Mouse (Mus musculus) G1E (cell line): ENCODE measurements around the gene Gm6993. TPM values are rescaled to one million over a fixed set of nuclear protein-coding genes. Genes with fewer than 3 reads are reported as not detected.

ENCODE experiments used
- ATAC-seq: 2 replicates; pipeline ENCODE4 v1.8.0; 2016; ENCODE audit warnings: mild to moderate bottlenecking; ENCODE audit not compliant: insufficient number of reproducible peaks, poor library complexity, low FRiP score, severe bottlenecking; ENCODE audit errors: extremely low read depth
- DNase-seq: peaks from one replicate; pipeline ENCODE4 v3.0.0; 2012; ENCODE audit warnings: low spot score
- H3K27me3 ChIP-seq: 2 replicates; pipeline ENCODE4 v1.6.1; 2012; ENCODE audit warnings: mild to moderate bottlenecking, low read length, inconsistent platforms; ENCODE audit not compliant: insufficient read depth
- H3K36me3 ChIP-seq: replicated peaks from 2 replicates; pipeline ENCODE3; 2012; ENCODE audit warnings: mild to moderate bottlenecking, inconsistent platforms
- H3K4me1 ChIP-seq: 2 replicates; pipeline ENCODE4 v1.6.1; 2012; ENCODE audit warnings: low read depth, low read length, inconsistent platforms, mixed read lengths; ENCODE audit not compliant: insufficient read depth
- H3K4me3 ChIP-seq: 2 replicates; pipeline ENCODE4 v1.5.1; 2012; ENCODE audit warnings: low read depth, mild to moderate bottlenecking, inconsistent platforms, low read length, moderate library complexity, mixed read lengths
- H3K9me3 ChIP-seq: replicated peaks from 2 replicates; pipeline ENCODE4 v1.6.1; 2012; ENCODE audit warnings: inconsistent platforms
- CTCF ChIP-seq: IDR thresholded peaks from 2 replicates; pipeline ENCODE4 v1.5.1; 2012; ENCODE audit warnings: low read depth, low read length, inconsistent platforms, mixed read lengths
- GATA1 ChIP-seq: IDR thresholded peaks from 2 replicates; pipeline ENCODE4 v1.6.1; 2012; ENCODE audit warnings: borderline replicate concordance, low read length, inconsistent platforms, mixed read lengths
- GATA2 ChIP-seq: IDR thresholded peaks from 2 replicates; pipeline ENCODE4 v1.6.1; 2012; ENCODE audit warnings: low read depth, low read length, inconsistent platforms, borderline replicate concordance
- POLR2AphosphoS5 ChIP-seq: IDR thresholded peaks from 2 replicates; pipeline ENCODE4 v1.6.1; 2012; ENCODE audit warnings: low read depth, low read length, inconsistent platforms; ENCODE audit not compliant: insufficient replicate concordance
- TAL1 ChIP-seq: conservative IDR thresholded peaks from 2 replicates; pipeline ENCODE4 v1.6.1; 2012; ENCODE audit warnings: low read depth, low read length, inconsistent platforms, mixed read lengths
- polyA plus RNA-seq: library from polyadenylated mRNA; stranded (reverse); fragments of >175 nt; gene quantifications from 2 replicates; pipeline ENCODE4 v1.2.3, GENCODE M21; 2012
- total RNA-seq, 2 experiments: library from RNA; stranded (forward) in 1 of 2; stranded (reverse) in 1 of 2; fragments of 200-1000 nt in 1 of 2; fragments of >200 nt in 1 of 2; fragmentation: Nextera tagmentation in 1 of 2; gene quantifications; 2 replicates each; pipeline ENCODE4 v1.2.3; 2014 to 2017

Gene Gm6993
- total and polyA plus RNA-seq, 3 experiments = not detected

GRCm38 (mm10) chr12:31222282-31222681 is 18.3 kb upstream of the Gm6993 start:
- H3K4me3 ChIP-seq = no peak overlapping the region
- TF ChIP-seq POLR2AphosphoS5 = no peak
- no peak for TF ChIP-seq GATA1
- TF ChIP-seq GATA2 = no peak
- no peak for TF ChIP-seq CTCF
- TF ChIP-seq TAL1 = no peak
- no peak for ATAC-seq
- no peak for DNase-seq
- H3K9me3 ChIP-seq = no peaks in the 10 kb centered on the region
- H3K27me3 ChIP-seq = no peaks in the 10 kb centered on the region
- H3K36me3 ChIP-seq = no peaks in the 10 kb centered on the region
- no peaks in the 10 kb centered on the region for H3K4me1 ChIP-seq

DNA sequence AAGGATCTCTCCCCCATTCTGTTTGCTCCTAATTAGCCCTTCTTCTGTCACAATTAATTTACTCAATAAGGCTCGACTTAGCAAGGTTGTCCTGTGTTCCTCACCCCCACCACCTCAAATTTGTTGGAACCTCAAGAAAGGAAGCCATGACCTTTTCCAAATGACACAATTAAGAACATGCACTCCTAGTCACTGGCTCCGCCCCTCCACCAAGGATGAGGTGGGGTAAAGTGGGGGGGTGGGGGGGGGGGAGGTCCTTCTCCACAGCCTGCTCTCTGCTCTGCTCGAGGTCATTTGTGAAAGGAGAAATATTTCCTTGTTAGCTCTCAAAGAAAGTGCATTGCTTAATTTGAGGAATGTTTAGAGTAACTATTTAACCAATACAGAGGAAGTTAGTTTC is 17.8 kb upstream of the Gm6993 start:
- no peaks in the 10 kb centered on the region for H3K36me3 ChIP-seq
- no peak for ATAC-seq
- no peaks in the 10 kb centered on the region for H3K9me3 ChIP-seq
- no peak overlapping the region for H3K4me3 ChIP-seq
- H3K4me1 ChIP-seq = no peaks in the 10 kb centered on the region
- TF ChIP-seq TAL1 (no peak), POLR2AphosphoS5 (no peak), CTCF (no peak), GATA1 (no peak), GATA2 (no peak)
- no peak for DNase-seq
- no peaks in the 10 kb centered on the region for H3K27me3 ChIP-seq

DNA sequence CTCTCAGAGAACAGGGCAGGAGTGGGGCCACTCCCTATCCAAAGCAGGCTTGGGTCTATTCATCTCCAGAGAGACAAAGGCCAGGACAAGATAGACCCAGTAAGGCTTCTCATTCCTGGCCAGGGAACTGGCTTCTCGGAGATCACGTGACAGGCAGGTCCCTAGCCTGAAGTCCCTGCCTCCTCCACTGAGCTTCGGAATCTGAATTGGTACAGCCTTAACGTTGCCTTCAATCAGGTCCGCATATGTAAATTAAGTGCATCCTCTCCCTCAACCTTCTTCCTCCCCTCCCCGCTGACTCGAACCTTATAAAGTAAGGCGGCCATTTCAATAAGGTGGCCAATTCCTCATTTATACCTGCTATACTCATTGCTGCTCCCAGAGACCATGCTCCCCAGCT is 15.1 kb upstream of the Gm6993 start:
- peaks cover 4% of the 10 kb centered on the region; the same call in 1 of the 2 replicates for H3K27me3 ChIP-seq
- DNase-seq = no peak
- ATAC-seq = no peak
- H3K36me3 ChIP-seq = no peaks in the 10 kb centered on the region
- no peaks in the 10 kb centered on the region for H3K9me3 ChIP-seq
- H3K4me3 ChIP-seq = no peak overlapping the region
- H3K4me1 ChIP-seq = no peaks in the 10 kb centered on the region
- TF ChIP-seq CTCF (no peak), POLR2AphosphoS5 (no peak), TAL1 (no peak), GATA2 (no peak), GATA1 (no peak)

DNA sequence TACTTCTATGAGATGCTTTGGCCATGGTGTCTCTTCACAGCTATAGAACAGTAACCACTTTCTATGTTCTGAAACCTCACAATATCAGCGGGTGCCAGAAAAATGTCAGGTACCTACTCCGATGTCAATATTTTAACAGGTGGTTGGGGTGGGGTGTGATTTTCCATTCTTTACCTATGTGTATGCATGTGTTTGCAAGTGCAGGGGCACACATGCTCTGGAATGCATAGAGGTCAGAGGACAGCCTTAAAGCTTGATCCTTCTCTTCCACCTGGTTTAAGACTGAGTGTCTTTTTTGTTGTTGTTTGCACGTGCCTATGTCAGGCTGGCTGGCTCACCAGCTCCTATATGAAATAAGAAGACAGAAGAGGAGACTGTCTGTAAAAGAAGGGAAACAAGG is 13.4 kb upstream of the Gm6993 start:
- no peaks in the 10 kb centered on the region for H3K9me3 ChIP-seq
- DNase-seq (no peak), ATAC-seq (no peak)
- H3K4me1 ChIP-seq = no peaks in the 10 kb centered on the region
- H3K27me3 ChIP-seq = peaks cover 4% of the 10 kb centered on the region; the same call in 1 of the 2 replicates
- no peak overlapping the region for H3K4me3 ChIP-seq
- no peaks in the 10 kb centered on the region for H3K36me3 ChIP-seq
- no peak for TF ChIP-seq TAL1
- no peak for TF ChIP-seq GATA1
- TF ChIP-seq GATA2 = no peak
- TF ChIP-seq CTCF = no peak
- TF ChIP-seq POLR2AphosphoS5 = no peak

DNA sequence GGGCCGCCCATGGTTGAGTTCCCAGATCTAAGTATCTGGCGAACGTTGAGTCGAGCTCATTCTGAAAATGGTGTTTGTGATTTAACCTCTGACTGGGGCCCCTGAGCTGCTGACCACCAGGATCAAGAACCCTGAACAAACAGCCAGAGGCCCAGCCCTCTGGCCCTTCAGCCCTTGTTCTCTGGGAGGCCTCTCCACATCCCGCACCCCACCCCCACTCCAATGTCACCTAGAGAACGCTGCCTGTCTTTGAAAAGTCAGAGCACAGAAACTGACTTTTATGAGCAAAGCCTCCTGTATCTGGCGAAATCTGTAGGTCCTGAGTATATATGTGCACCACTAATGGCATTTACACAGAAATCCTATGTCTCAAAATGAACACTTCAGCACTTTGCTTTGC is 11.7 kb upstream of the Gm6993 start:
- no peak for TF ChIP-seq POLR2AphosphoS5
- TF ChIP-seq CTCF = no peak
- no peak for TF ChIP-seq GATA1
- TF ChIP-seq GATA2 = no peak
- Histone ChIP-seq H3K36me3 (no peaks in the 10 kb centered on the region), H3K4me1 (no peaks in the 10 kb centered on the region), H3K27me3 (peaks cover 4% of the 10 kb centered on the region; the same call in 1 of the 2 replicates), H3K9me3 (no peaks in the 10 kb centered on the region), H3K4me3 (no peak overlapping the region)
- no peak for ATAC-seq
- DNase-seq = no peak

- Histone ChIP-seq H3K36me3 (no peaks in the 10 kb centered on the region), H3K4me1 (no peaks in the 10 kb centered on the region), H3K27me3 (peaks cover 7% of the 10 kb centered on the region; the same call in 1 of the 2 replicates), H3K9me3 (no peaks in the 10 kb centered on the region), H3K4me3 (no peak overlapping the region)
- no peak for ATAC-seq
- DNase-seq = no peak
- TF ChIP-seq POLR2AphosphoS5 (no peak), CTCF (no peak), GATA1 (no peak), GATA2 (no peak), TAL1 (no peak)
These were observed 7.9 kb upstream of the Gm6993 start for GRCm38 (mm10) chr12:31232635-31233034.

GRCm38 (mm10) chr12:31235018-31235417 is 5.6 kb upstream of the Gm6993 start:
- Histone ChIP-seq H3K9me3 (no peaks in the 10 kb centered on the region), H3K27me3 (peaks cover 9% of the 10 kb centered on the region; the same call in 1 of the 2 replicates), H3K36me3 (no peaks in the 10 kb centered on the region), H3K4me3 (no peak overlapping the region), H3K4me1 (no peaks in the 10 kb centered on the region)
- no peak for ATAC-seq
- no peak for DNase-seq
- no peak for TF ChIP-seq GATA2
- no peak for TF ChIP-seq GATA1
- no peak for TF ChIP-seq TAL1
- no peak for TF ChIP-seq POLR2AphosphoS5
